Mouse (Mus musculus): ENCODE data around the gene Mab21l3. TPM values are rescaled to one million over a fixed set of nuclear protein-coding genes. Genes with fewer than 3 reads are reported as not detected.

Gene Mab21l3
- polyA plus RNA-seq (2012; ENCODE audit: low replicate concordance), result 0.36 and 1.7 TPM in 2 replicates

DNA sequence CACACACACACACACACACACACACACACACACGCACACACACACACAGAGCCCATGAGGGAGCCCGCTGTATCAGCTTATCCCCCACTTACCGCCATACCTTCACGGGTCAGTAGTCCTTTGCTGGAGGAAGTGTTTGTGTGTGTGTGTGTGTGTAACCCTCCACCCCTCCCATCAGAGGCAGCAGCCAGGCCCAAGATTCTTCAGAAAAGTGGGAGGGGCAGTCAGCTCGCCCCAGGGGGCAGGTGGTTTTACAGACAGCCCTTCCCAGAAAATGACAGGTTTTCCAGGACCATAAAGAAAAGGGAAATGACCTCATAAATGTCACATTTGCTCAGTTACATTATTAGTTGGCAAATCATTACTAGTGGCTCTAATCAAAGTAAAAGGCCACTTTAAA, at the start of gene Mab21l3:
Gene Mab21l3, minus strand, starts transcription at position 144 of the 400 bp plus-strand sequence.

Other genes starting within 250 kb of the Mab21l3 start
- 149 and 317 TPM in 2 replicates for gene Atp1a1, start 244.3 kb downstream of the Mab21l3 start, polyA plus RNA-seq (2012; ENCODE audit: low replicate concordance)
- gene Slc22a15, start 75.5 kb upstream of the Mab21l3 start, polyA plus RNA-seq (2012; ENCODE audit: low replicate concordance), result 3.3 and 11.3 TPM in 2 replicates
- not detected in 2 replicates for gene Nhlh2, start 161.1 kb upstream of the Mab21l3 start, polyA plus RNA-seq (2012; ENCODE audit: low replicate concordance)
- gene Casq2, start 237.5 kb upstream of the Mab21l3 start, polyA plus RNA-seq (2012; ENCODE audit: low replicate concordance), result not detected in 2 replicates